Mouse (Mus musculus): ENCODE measurements around the gene Tns4. TPM values are rescaled to one million over a fixed set of nuclear protein-coding genes. Genes with fewer than 3 reads are reported as not detected.

Tns4 gene
- polyA plus RNA-seq, 1 experiment from 2014 or later, result 0.67 TPM

GRCm38 (mm10) chr11:99130736-99131462 lies 41.8 kb upstream of the Tns4 start:
- no peak overlapping the region for H3K27ac ChIP-seq (ENCODE audit: low read depth, low read length)

GRCm38 (mm10) chr11:99129287-99129686 lies 40.2 kb upstream of the Tns4 start:
- H3K27ac ChIP-seq (ENCODE audit: low read depth, low read length), result no peak overlapping the region

More at GRCm38 (mm10) chr11:99130736-99131462, 41.8 kb upstream of the Tns4 start:
- Histone ChIP-seq H3K4me2 (no peak overlapping the region), H3K36me3 (ENCODE audit: control insufficient read depth, insufficient read depth, low read length) (no peaks in the 10 kb centered on the region), H3K9ac (ENCODE audit: low read length) (no peak overlapping the region), H3K4me1 (ENCODE audit: control insufficient read depth, insufficient read depth, low read length) (peaks cover 14% of the 10 kb centered on the region), H3K4me3 (ENCODE audit: low read depth, low read length) (no peak overlapping the region), H3K9me3 (ENCODE audit: control insufficient read depth, low read length) (no peaks in the 10 kb centered on the region), H3K27me3 (ENCODE audit: control insufficient read depth, insufficient read depth, low read length) (no peaks in the 10 kb centered on the region)
- 62% methylated on average over 5 of the region's 5 CpGs for WGBS
- ATAC-seq (ENCODE audit: low FRiP score), result no peak
- no peak for DNase-seq (ENCODE audit: low spot score, missing footprints)

GRCm38 (mm10) chr11:99127785-99128682 lies 38.9 kb upstream of the Tns4 start:
- no peaks in the 10 kb centered on the region for H3K27me3 ChIP-seq (ENCODE audit: control insufficient read depth, insufficient read depth, low read length)
- peaks cover 14% of the 10 kb centered on the region for H3K4me1 ChIP-seq (ENCODE audit: control insufficient read depth, insufficient read depth, low read length)
- no peak overlapping the region for H3K27ac ChIP-seq (ENCODE audit: low read depth, low read length)
- no peak for DNase-seq (ENCODE audit: low spot score, missing footprints)
- H3K9me3 ChIP-seq (ENCODE audit: control insufficient read depth, low read length), result no peaks in the 10 kb centered on the region
- no peak for ATAC-seq (ENCODE audit: low FRiP score)
- H3K36me3 ChIP-seq (ENCODE audit: control insufficient read depth, insufficient read depth, low read length), result no peaks in the 10 kb centered on the region
- H3K4me3 ChIP-seq (ENCODE audit: low read depth, low read length), result no peak overlapping the region
- no peak overlapping the region for H3K4me2 ChIP-seq
- WGBS, result 88% methylated on average over 18 of the region's 18 CpGs
- H3K9ac ChIP-seq (ENCODE audit: low read length), result no peak overlapping the region

More at GRCm38 (mm10) chr11:99129287-99129686, 40.2 kb upstream of the Tns4 start:
- Histone ChIP-seq H3K4me3 (ENCODE audit: low read depth, low read length) (no peak overlapping the region), H3K9ac (ENCODE audit: low read length) (no peak overlapping the region), H3K4me1 (ENCODE audit: control insufficient read depth, insufficient read depth, low read length) (peaks cover 14% of the 10 kb centered on the region), H3K9me3 (ENCODE audit: control insufficient read depth, low read length) (no peaks in the 10 kb centered on the region), H3K27me3 (ENCODE audit: control insufficient read depth, insufficient read depth, low read length) (no peaks in the 10 kb centered on the region), H3K36me3 (ENCODE audit: control insufficient read depth, insufficient read depth, low read length) (no peaks in the 10 kb centered on the region), H3K4me2 (no peak overlapping the region)
- 59% methylated on average over 2 of the region's 2 CpGs for WGBS
- DNase-seq (ENCODE audit: low spot score, missing footprints), result no peak
- ATAC-seq (ENCODE audit: low FRiP score), result no peak

GRCm38 (mm10) chr11:99126482-99127253 lies 37.6 kb upstream of the Tns4 start:
- Histone ChIP-seq H3K9ac (ENCODE audit: low read length) (no peak overlapping the region), H3K36me3 (ENCODE audit: control insufficient read depth, insufficient read depth, low read length) (no peaks in the 10 kb centered on the region), H3K4me2 (no peak overlapping the region), H3K9me3 (ENCODE audit: control insufficient read depth, low read length) (no peaks in the 10 kb centered on the region), H3K27ac (ENCODE audit: low read depth, low read length) (no peak overlapping the region), H3K4me3 (ENCODE audit: low read depth, low read length) (no peak overlapping the region), H3K4me1 (ENCODE audit: control insufficient read depth, insufficient read depth, low read length) (peaks cover 3% of the 10 kb centered on the region), H3K27me3 (ENCODE audit: control insufficient read depth, insufficient read depth, low read length) (no peaks in the 10 kb centered on the region)
- 46% methylated on average over 5 of the region's 5 CpGs for WGBS
- DNase-seq (ENCODE audit: low spot score, missing footprints), result no peak
- no peak for ATAC-seq (ENCODE audit: low FRiP score)

- H3K27ac ChIP-seq (ENCODE audit: low read depth, low read length), result no peak overlapping the region
- no peak for ATAC-seq (ENCODE audit: low FRiP score)
- H3K36me3 ChIP-seq (ENCODE audit: control insufficient read depth, insufficient read depth, low read length), result no peaks in the 10 kb centered on the region
- H3K4me3 ChIP-seq (ENCODE audit: low read depth, low read length), result no peak overlapping the region
- H3K27me3 ChIP-seq (ENCODE audit: control insufficient read depth, insufficient read depth, low read length), result no peaks in the 10 kb centered on the region
- no peak for DNase-seq (ENCODE audit: low spot score, missing footprints)
- H3K9me3 ChIP-seq (ENCODE audit: control insufficient read depth, low read length), result no peaks in the 10 kb centered on the region
- H3K4me1 ChIP-seq (ENCODE audit: control insufficient read depth, insufficient read depth, low read length), result peaks cover 10% of the 10 kb centered on the region
- H3K9ac ChIP-seq (ENCODE audit: low read length), result no peak overlapping the region; the same call in 1 of the 2 replicates
- WGBS, result 47% methylated on average over 10 of the region's 10 CpGs
- no peak overlapping the region for H3K4me2 ChIP-seq
Measured at GRCm38 (mm10) chr11:99124635-99125029, 35.5 kb upstream of the Tns4 start.

- Histone ChIP-seq H3K4me1 (ENCODE audit: control insufficient read depth, insufficient read depth, low read length) (peaks cover 10% of the 10 kb centered on the region), H3K4me2 (no peak overlapping the region), H3K4me3 (ENCODE audit: low read depth, low read length) (no peak overlapping the region), H3K9ac (ENCODE audit: low read length) (no peak overlapping the region; the same call in 1 of the 2 replicates), H3K27me3 (ENCODE audit: control insufficient read depth, insufficient read depth, low read length) (no peaks in the 10 kb centered on the region), H3K36me3 (ENCODE audit: control insufficient read depth, insufficient read depth, low read length) (no peaks in the 10 kb centered on the region), H3K9me3 (ENCODE audit: control insufficient read depth, low read length) (no peaks in the 10 kb centered on the region), H3K27ac (ENCODE audit: low read depth, low read length) (no peak overlapping the region)
- ATAC-seq (ENCODE audit: low FRiP score) (no peak), DNase-seq (ENCODE audit: low spot score, missing footprints) (peak; percentile 93)
- WGBS, result 44% methylated on average over 15 of the region's 15 CpGs
Measured at GRCm38 (mm10) chr11:99123977-99124634, 35.0 kb upstream of the Tns4 start.

- H3K9me3 ChIP-seq (ENCODE audit: control insufficient read depth, low read length), result no peaks in the 10 kb centered on the region
- 76% methylated on average over 3 of the region's 3 CpGs for WGBS
- no peak overlapping the region for H3K27ac ChIP-seq (ENCODE audit: low read depth, low read length)
- H3K4me3 ChIP-seq (ENCODE audit: low read depth, low read length), result no peak overlapping the region
- ATAC-seq (ENCODE audit: low FRiP score) (no peak), DNase-seq (ENCODE audit: low spot score, missing footprints) (no peak)
- no peaks in the 10 kb centered on the region for H3K36me3 ChIP-seq (ENCODE audit: control insufficient read depth, insufficient read depth, low read length)
- H3K4me1 ChIP-seq (ENCODE audit: control insufficient read depth, insufficient read depth, low read length), result peaks cover 10% of the 10 kb centered on the region
- H3K4me2 ChIP-seq, result no peak overlapping the region
- H3K27me3 ChIP-seq (ENCODE audit: control insufficient read depth, insufficient read depth, low read length), result no peaks in the 10 kb centered on the region
- H3K9ac ChIP-seq (ENCODE audit: low read length), result no peak overlapping the region
Measured at GRCm38 (mm10) chr11:99122703-99123102, 33.6 kb upstream of the Tns4 start.

GRCm38 (mm10) chr11:99121218-99121631 lies 32.1 kb upstream of the Tns4 start:
- H3K36me3 ChIP-seq (ENCODE audit: control insufficient read depth, insufficient read depth, low read length), result no peaks in the 10 kb centered on the region
- H3K9ac ChIP-seq (ENCODE audit: low read length), result no peak overlapping the region
- no peaks in the 10 kb centered on the region for H3K27me3 ChIP-seq (ENCODE audit: control insufficient read depth, insufficient read depth, low read length)
- no peak overlapping the region for H3K27ac ChIP-seq (ENCODE audit: low read depth, low read length)
- 40% methylated on average over 14 of the region's 14 CpGs for WGBS
- ATAC-seq (ENCODE audit: low FRiP score) (peak; percentile 54; the same call in 1 of the 2 replicates), DNase-seq (ENCODE audit: low spot score, missing footprints) (peak; percentile 89)
- H3K4me2 ChIP-seq, result no peak overlapping the region
- H3K4me3 ChIP-seq (ENCODE audit: low read depth, low read length), result no peak overlapping the region
- no peaks in the 10 kb centered on the region for H3K9me3 ChIP-seq (ENCODE audit: control insufficient read depth, low read length)
- H3K4me1 ChIP-seq (ENCODE audit: control insufficient read depth, insufficient read depth, low read length), result peaks cover 10% of the 10 kb centered on the region

Data from midbrain, embryonic 11.5 days (tissue).